Mouse (Mus musculus) thymus, adult 18-20 months (tissue): ENCODE results near the gene Gm37240.

ENCODE experiments used
- DNase-seq, 2 experiments: peaks; one replicate each; pipeline ENCODE4 v3.0.0; 2022; ENCODE audit warnings: mixed read lengths in 2 of 2

The Gm37240 gene

DNA sequence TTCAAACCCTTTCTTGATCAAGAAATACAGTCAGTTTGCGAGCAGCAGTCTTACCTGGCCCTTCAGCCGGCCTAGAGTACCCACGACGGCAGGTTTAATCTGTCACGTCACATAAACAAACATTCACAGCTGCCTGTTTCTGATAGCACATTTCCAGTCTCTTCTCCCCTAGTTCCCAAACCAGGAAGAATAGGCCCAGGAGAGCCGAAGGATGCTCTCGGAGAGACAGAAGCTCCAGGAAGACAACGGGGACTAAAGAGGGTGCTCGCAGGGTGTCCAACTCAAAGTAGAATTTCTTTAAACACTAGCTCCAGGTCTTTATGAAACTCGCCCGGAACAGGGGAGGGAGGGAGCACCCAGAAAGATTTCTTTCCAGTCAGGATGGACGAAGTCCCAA lies 1408.4 kb downstream of the Gm37240 start:
- DNase-seq, result no peak

- no peak for DNase-seq
These were observed 1409.1 kb downstream of the Gm37240 start for GRCm38 (mm10) chr3:84478195-84478594.

GRCm38 (mm10) chr3:84477498-84477897 lies 1409.8 kb downstream of the Gm37240 start:
- no peak for DNase-seq

DNA sequence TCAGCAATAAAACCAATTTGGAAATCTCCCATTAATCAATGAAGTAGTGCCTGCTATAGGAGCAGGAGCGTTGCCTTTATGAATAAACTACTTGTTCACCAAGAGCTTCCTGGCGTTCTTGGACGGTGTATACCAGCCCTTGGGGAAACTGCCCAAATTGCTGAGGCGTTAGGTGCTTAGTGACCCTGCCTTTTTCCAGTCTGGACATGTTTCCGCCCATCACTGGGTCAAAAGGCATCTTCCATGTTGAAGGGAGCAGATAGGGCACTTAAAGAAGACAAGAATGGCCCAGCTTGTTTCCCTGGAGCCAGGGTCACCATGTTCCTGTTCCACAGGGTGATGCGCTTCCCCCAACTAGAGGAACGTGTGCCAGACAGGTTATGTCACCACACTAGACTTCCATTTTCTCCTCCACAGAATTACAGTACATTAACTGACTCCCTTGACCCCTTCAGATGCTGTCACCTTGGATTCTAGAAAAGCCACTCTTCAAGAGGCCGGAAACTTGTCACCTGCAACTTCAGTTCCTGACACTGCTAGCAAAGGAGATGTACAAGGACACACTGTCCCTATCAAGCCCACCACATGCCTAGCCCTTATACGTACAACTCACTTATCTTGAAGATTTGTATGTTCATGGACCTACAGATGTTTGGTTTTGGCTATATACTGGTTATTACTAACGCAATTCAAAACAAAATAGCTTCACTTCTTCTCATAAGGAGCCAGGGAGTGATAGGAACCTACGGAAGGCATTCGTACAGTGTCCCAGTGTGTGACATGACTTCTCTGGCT lies 1412.1 kb downstream of the Gm37240 start:
- DNase-seq, result no peak

DNA sequence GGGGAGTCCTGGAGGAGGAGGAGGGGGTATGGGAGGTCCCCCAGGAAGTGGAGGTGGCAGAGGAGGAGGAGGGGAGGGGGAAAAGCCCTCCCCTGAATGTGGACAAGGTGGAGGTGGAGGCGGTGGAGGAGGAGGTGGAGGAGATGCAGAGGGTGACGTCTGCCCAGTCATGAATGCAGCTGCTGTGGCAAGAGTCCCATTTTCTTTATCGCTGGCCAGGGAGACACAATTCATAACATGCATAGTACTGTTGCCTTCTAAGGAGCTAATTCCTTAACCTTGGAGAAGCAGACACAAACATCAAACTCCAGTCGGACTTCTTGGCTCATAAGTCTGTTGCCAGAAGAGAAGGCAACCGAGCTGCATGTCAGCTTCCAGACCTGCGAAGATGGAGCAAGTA lies 1412.9 kb downstream of the Gm37240 start:
- DNase-seq, result no peak

DNA sequence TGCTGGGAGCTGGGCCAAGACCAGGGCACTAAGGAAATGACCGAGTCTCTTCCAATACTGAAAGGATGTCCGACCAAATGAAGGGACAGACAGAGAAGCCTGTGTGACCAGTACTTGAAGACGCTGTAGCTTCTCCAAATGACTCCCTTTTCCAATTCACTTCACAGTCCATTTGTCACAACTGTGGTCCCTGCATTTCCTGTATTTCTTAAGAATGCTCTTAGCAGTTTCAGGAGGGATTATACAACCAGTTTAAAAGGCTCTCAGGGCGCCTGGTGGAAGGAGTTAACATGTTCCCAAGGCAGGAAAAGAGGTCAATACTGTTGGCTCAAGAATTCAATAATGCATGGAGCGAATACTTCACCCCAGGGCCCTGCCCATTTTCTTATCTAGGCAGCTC lies 1414.4 kb downstream of the Gm37240 start:
- no peak for DNase-seq

DNA sequence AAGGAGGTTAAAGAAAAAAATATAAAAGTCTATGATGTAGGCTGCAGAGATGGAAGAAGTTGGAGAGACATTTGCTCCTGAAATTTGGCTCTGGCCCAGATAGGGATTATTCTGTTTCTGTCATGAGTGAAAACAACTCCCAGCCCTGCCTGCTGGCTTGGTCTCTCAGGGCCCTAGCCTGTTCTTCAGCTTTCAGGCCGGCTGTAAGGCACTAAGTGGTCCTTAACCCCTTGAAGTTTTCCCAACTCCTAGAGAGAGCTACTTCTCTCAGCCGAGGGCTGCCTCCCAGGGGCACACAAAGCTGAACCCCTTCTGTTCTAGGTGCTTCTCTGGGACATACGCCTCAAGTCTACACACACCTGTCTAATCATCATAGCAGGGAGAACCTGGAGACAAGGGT lies 1414.8 kb downstream of the Gm37240 start:
- DNase-seq, result no peak

GRCm38 (mm10) chr3:84471146-84471545 lies 1416.2 kb downstream of the Gm37240 start:
- DNase-seq, result no peak

- DNase-seq, result no peak
These were observed 1419.2 kb downstream of the Gm37240 start for GRCm38 (mm10) chr3:84468111-84468453.

DNA sequence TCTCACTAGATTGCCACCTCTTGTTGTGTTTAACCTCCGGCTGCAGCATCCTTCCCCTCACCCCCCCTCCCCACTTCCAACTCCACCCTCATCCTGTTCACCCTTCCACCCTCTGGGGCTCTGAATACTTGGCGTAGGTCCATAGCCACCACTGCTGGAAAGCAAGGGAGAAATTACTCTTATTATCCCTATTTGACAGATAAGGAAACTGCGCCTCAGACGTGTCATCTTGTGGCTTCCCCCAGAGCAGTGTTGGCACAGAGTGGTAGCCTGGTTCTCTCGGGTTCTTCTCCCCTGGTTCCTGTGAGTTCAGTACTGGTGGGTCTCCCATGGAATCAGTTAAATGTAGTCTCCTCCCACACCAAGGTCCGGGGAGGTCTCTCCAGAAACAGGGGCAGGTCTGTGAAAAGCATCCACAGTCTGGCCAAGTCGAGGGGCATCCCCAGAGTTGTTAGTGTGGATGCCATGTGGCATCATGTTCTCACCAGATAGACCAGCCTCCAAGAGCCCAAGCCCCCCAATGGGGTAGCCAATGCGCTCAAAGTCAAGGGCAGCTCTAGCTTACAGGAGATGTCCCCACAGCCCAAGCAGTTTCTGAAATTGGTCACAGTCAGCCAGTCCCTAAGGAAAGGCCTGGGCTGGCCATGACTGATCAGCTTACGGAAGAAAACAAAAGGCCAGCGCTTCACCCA lies 1419.8 kb downstream of the Gm37240 start:
- no peak for DNase-seq

GRCm38 (mm10) chr3:84465822-84466500 lies 1421.4 kb downstream of the Gm37240 start:
- no peak for DNase-seq

- no peak for DNase-seq
These were observed 1425.6 kb downstream of the Gm37240 start for GRCm38 (mm10) chr3:84461687-84462086.

DNA sequence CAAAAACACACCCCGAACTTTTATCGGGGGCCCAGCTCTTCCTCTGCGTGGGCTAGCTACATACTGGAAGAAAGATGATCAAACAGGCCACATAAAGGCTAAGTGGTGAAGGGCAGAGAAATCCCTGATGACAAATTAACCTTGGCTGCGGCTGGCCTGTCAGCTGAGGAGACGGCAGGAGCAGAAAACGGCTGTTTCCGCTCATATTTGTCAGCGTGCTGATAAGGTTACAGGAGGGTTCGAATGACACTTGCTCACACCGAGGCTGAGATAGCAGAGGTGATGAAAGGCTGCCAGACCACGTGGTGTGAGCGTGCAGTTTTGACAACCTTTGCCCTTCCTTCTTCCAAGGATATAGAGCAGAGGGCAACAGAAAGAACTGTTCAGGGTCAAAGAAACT lies 1426.4 kb downstream of the Gm37240 start:
- DNase-seq, result no peak

GRCm38 (mm10) chr3:84460499-84460898 lies 1426.8 kb downstream of the Gm37240 start:
- DNase-seq, result no peak

GRCm38 (mm10) chr3:84455733-84456417 lies 1431.4 kb downstream of the Gm37240 start:
- no peak for DNase-seq

DNA sequence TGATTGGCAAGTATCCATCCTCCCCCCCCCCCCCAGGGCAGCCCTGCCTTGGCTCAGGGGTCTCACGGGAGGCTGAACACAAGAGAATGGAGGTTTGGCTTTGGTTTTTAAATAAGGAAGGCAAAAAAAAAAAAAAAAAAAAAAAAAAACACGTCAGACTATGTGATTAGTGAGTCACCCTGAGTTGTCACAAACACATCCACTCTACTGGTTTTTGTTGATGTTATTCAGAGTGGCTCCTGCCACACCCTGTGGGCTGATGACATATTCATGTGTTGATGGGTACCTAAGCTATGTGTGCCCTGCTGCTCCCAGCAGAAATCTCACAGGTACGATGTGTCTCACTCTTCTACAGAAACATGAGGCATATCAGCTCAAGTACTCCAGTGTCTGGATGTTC lies 1436.7 kb downstream of the Gm37240 start:
- DNase-seq, result no peak

GRCm38 (mm10) chr3:84449015-84449414 lies 1438.3 kb downstream of the Gm37240 start:
- no peak for DNase-seq

GRCm38 (mm10) chr3:84447803-84448202 lies 1439.5 kb downstream of the Gm37240 start:
- DNase-seq, result no peak
